Mouse (Mus musculus) macrophage (primary cell): ENCODE results near the gene L1cam. TPM values are rescaled to one million over a fixed set of nuclear protein-coding genes. Genes with fewer than 3 reads are reported as not detected.

Source experiments
- H3K27ac ChIP-seq: fragments of 350-480 bp; formaldehyde crosslinking; 2 replicates; pipeline ENCODE4 v1.9.0; 2021
- H3K36me3 ChIP-seq: fragments of 350-480 bp; formaldehyde crosslinking; 2 replicates; pipeline ENCODE4 v1.9.0; 2021; ENCODE audit errors: inconsistent target
- H3K4me3 ChIP-seq: fragments of 350-480 bp; formaldehyde crosslinking; 2 replicates; pipeline ENCODE4 v1.9.0; 2021; ENCODE audit errors: inconsistent target
- H3K79me2 ChIP-seq: fragments of 350-480 bp; formaldehyde crosslinking; 2 replicates; pipeline ENCODE4 v1.9.0; 2021; ENCODE audit errors: inconsistent target
- WGBS: methylation state at CpG from one replicate; pipeline ENCODE4 v1.1.7; 2026; ENCODE audit warnings: inconsistent platforms; ENCODE audit not compliant: missing documents; 5-methylcytosine and 5-hydroxymethylcytosine counted together
- polyA plus RNA-seq: library from polyadenylated mRNA; stranded (reverse); fragments of 250-400 nt; gene quantifications from 3 replicates; pipeline ENCODE4 v1.2.4, GENCODE M21; 2018; ENCODE audit warnings: inconsistent platforms
- total RNA-seq, 78 experiments: library from RNA; depleted of rRNA; stranded (reverse); fragments of 250-400 nt; gene quantifications; 1 replicate in 9 of 78; 2 replicates in 24 of 78; 3 replicates in 43 of 78; 4 replicates in 2 of 78; pipeline ENCODE4 v1.2.4; 2018; ENCODE audit warnings: inconsistent platforms in 56 of 78

The L1cam gene
- 10 to 100 TPM in 13 of 26 experiments, 1 to 10 TPM in 13; 3.5 to 20.7 (median 9.9) TPM for total RNA-seq (2018; cell fraction: chromatin; rRNA removed)
- 1 to 10 TPM in 13 of 26 experiments, under 1 TPM in 13; 0.35 to 2.1 (median 1.1) TPM for total RNA-seq (2018; cell fraction: cytosol; rRNA removed)
- total RNA-seq (2018; cell fraction: nucleus; rRNA removed): 10 to 100 TPM in 1 of 26 experiments, 1 to 10 TPM in 25; 2.7 to 10.5 (median 5.5) TPM
- polyA plus RNA-seq: 0.94 to 1.8 TPM (median 1.1 TPM) in 3 replicates

DNA sequence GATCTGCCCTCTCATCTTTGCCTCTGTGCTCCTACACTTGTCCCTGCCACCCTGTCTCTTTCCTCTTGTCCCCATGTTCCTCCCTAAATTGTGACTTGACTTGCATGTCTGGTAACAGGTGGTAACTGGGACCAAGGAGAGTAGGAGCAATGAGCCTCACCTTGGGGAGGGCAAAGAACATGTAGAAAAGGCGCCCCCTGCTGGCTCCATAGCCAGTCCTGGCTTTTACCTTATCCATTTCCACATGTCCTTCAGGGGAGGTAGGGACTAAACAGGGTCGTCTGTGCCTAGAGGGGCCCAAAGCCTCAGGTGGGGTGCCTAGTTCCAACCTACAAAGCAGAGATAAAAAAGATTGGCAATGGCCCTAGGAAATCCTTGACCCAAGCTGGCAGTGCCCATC lies at the start of gene L1cam:
TSS of gene L1cam (minus strand) at position 387 of the 400 bp plus-strand sequence.
- WGBS: 54% methylated on average over 2 of the region's 2 CpGs
- Histone ChIP-seq H3K27ac (no peak within 1 kb of the TSS), H3K36me3 (peaks cover 4% of the 10 kb centered on the region; the same call in 1 of the 2 replicates), H3K4me3 (no peak within 1 kb of the TSS), H3K79me2 (no peaks in the 10 kb centered on the region)

DNA sequence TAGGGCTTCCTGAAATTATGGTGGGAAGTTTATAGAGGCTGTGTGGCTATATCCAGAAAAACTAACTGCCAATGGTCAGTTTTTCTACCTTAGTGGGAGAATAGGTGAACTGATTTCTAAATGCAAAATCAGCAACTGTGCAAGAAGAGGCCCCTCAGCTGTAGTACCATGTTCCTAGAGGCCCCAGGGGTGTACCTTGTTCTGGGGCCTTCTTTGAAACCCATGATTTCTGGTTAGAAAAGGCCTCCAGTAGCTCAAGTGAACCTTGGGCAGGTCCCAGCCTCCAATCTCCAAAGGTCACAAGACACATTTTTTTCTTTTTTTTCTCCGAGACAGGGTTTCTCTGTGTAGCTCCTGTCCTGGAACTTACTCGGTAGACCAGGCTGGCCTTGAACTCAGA lies 46.4 kb upstream of the L1cam start:
- Histone ChIP-seq H3K27ac (no peak overlapping the region), H3K36me3 (peaks cover 30% of the 10 kb centered on the region), H3K79me2 (no peaks in the 10 kb centered on the region), H3K4me3 (no peak overlapping the region)
- no CpG with 5 or more reads among the region's 2 CpGs for WGBS

DNA sequence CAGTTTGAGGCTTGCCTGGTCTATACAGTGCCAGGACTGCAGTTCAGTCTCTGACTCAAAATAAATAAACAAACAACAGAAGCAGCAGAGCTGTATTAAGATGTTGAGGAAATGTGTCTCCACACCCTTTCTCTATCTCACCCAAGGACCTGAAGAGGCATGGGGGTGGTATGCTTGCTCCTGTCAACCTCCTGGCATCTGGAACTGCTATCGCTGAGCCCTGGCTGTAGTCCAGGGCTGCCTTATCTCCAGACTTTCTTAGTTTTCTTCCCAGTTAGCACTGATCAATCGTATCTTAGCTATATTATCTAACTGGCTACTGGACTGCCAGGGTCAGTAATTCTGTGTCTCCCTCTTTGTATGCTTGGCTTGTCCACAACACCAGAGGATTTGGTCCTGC lies 46.0 kb upstream of the L1cam start:
- Histone ChIP-seq H3K27ac (no peak overlapping the region), H3K36me3 (peaks cover 30% of the 10 kb centered on the region), H3K79me2 (no peaks in the 10 kb centered on the region), H3K4me3 (no peak overlapping the region)
- WGBS: 86% methylated on average over 2 of the region's 2 CpGs

DNA sequence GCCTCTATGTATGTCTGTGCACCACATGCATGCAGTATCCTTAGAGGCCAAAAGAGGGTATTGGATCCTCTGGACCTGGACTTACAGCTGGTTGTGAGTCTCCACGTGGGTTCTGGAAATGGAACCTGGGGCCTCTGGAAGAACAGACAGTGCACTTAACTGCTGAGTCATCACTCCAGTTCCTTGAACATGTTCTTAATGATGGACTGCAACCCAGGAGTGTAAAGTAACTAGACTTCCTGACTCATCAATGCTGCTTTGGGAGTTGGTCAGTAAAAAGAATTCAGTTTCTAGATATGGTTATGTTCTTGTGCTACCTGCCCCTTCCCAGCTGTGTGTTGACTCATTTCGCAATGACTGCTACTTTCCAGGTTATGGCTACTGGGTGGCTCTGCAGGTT lies 36.0 kb upstream of the L1cam start:
- 69% methylated on average over 2 of the region's 2 CpGs for WGBS
- H3K79me2 ChIP-seq: peaks cover 39% of the 10 kb centered on the region
- H3K4me3 ChIP-seq: no peak overlapping the region
- no peaks in the 10 kb centered on the region for H3K36me3 ChIP-seq
- H3K27ac ChIP-seq: no peak overlapping the region

DNA sequence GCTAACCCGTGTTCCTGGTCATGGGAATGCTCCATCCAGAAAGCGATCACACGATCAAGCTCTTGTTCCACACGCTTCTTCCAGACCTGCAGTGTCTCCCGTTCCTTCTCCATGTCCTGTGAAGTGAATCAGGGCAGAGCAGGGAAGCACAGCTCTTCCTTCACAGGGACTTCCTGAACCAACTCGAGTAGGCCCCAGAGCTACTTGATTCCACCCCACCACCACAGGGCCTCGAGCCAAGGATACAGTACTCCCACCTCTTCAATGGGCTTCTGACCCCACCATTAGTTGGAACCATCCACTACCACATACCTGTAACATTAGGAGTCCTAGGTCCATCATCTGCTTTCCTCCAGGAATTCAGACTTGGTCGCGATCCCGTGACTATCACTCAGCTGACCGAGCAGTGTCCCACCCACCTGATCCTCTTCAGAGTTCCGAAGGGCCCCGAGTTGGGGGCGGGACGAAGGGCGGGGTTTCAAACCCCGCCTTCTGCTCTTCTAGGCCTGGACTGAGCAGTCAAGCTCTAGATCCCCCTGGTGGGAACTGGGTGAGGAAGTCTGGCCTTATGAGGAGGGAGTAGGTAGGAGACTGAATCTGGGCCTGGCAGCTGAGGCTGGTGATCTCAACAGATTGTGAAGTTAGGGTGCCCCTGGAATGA lies 34.6 kb upstream of the L1cam start, which contains the start of gene Renbp:
TSS of gene Renbp (minus strand) at position 449 of the 661 bp plus-strand sequence.
- Histone ChIP-seq H3K27ac (peak within 1 kb of the TSS; percentile 79), H3K79me2 (peaks cover 39% of the 10 kb centered on the region), H3K36me3 (no peaks in the 10 kb centered on the region), H3K4me3 (peak within 1 kb of the TSS; percentile 58)
- 50% methylated on average over 17 of the region's 17 CpGs for WGBS

DNA sequence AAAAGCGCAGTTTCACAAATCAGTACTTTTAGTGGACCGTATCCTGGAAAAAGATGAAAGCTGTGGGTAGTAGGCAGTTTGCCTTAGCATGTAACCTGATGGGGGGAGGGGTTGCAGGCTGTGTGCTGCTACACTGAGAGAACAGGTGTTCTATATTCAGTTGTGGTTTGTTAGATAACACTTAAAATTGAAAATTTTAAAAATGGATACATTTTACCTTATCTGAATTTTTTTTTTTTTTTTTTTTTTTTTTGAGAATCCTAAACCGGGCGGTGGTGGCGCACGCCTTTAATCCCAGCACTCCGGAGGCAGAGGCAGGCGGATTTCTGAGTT lies 26.6 kb upstream of the L1cam start:
- Histone ChIP-seq H3K79me2 (peaks cover 7% of the 10 kb centered on the region; the same call in 1 of the 2 replicates), H3K27ac (no peak overlapping the region), H3K4me3 (no peak overlapping the region), H3K36me3 (no peaks in the 10 kb centered on the region)
- WGBS: 66% methylated on average over 3 of the region's 8 CpGs

DNA sequence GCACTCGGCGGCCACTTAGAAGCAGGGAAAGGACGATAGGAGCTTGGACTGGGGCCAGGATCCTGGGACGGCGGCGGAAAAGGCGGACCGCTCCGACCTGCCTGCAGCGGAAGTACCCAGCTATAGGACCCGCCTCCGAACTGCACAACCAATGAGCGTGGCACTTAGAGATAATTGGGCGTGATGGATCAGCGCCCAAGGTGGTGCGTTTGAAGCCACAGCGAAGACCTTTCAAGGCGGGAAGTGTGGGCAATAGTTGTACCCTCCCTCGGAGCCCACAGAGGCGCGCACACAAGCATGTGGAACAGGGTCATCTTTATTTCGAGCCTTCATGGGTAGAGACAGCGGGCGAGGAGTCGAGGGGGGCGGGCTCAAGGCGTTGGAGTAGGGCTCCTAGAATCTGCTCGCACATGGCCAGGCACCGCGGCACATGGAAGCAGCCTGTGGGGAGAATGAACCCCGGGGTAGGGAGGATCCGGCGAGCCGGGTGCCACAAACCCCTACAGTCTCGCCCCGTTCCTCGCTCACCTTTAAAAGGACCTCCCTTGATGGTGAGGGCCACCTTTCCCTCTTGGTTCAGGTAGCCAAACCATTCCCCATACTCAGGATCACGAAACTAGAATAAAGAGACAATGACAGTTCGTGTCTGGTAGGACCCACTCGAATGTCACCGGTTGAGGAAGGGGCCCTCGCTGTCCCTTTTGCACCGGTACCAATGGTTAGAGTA lies 26.1 kb upstream of the L1cam start, which contains the start of the genes Arhgap4 and Naa10:
TSS of gene Arhgap4 (minus strand) at position 48 of the 727 bp plus-strand sequence.
TSS of gene Naa10 (minus strand) at position 122 of the 727 bp plus-strand sequence.
- peak within 1 kb of the TSS; percentile 44 for H3K27ac ChIP-seq
- WGBS: 20% methylated on average over 37 of the region's 43 CpGs
- peaks cover 2% of the 10 kb centered on the region; the same call in 1 of the 2 replicates for H3K79me2 ChIP-seq

DNA sequence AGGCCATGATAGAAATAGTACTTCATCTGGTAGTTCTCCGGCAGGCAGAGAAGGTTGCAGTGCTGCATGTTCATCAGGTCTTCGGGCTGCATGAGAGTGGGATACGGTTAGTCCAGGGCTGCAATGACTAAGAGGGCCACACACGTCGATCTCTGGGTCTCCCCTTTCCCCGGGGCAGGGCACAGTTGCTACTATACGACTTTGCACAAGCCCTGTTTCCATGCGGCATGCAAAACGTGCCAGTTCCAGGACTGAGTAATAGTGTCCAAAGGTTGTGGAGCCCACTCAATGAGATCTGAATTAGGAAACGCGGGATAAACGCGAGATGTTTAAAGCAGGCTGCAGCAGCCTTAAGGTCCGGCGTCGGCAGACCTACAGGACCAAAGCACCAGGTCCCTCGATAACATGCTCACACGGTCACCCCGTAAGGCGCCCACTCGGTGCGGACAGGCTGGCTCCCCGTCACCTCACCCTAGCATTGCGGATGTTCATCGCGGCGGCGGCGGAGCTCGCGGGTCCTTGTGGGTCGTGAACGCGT lies 25.4 kb upstream of the L1cam start:
- H3K36me3 ChIP-seq: no peaks in the 10 kb centered on the region
- peak overlapping the region; percentile 44 for H3K27ac ChIP-seq
- H3K4me3 ChIP-seq: peak overlapping the region; percentile 44
- H3K79me2 ChIP-seq: no peaks in the 10 kb centered on the region; the same call in 1 of the 2 replicates
- 34% methylated on average over 16 of the region's 34 CpGs for WGBS

More for the DNA sequence above, 26.1 kb upstream of the L1cam start, which contains the start of the genes Arhgap4 and Naa10:
- Histone ChIP-seq H3K36me3 (no peaks in the 10 kb centered on the region), H3K4me3 (peak within 1 kb of the TSS; percentile 44)

DNA sequence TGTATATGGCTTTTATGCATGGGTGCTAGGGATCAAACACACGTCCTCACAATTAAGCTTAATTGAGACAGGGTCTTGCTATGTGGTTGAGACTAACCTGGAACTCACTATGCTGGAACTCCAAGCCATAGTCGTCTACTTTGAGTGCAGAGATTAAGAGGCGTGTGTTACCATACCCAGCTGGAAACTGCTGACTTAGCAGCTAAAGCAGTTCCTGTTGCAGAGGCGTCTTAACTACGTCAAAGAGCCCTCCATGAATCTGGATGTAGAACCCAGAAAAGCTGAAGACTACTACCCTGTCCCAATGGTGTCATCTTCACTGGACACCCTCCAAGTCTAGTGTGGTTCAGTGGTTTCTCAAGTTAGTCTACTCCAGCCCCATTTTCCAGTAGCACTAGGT lies 22.7 kb upstream of the L1cam start:
- Histone ChIP-seq H3K4me3 (no peak overlapping the region), H3K36me3 (no peaks in the 10 kb centered on the region), H3K27ac (no peak overlapping the region), H3K79me2 (no peaks in the 10 kb centered on the region)
- WGBS: 69% methylated on average over 5 of the region's 5 CpGs

DNA sequence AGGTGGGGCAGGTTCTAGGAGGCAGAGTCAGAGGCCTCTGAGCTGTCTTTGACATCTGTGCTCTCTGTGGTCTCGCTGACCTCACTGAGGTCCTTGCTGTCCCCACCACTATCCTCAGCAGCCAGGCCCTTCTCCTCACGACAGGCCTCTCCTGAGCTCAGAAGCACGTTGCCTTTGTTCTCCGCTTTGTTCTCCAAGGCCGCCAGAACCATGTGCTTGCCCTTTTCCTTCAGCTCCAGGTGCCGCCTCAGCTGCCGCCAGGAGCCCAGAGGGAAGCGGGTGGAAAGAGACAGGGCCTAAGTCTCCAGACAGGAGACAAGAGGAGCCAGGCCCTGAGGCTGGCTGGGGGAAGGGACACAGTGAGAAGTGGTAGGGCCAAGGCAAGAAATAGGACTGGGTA lies 21.0 kb upstream of the L1cam start:
- WGBS: 81% methylated on average over 7 of the region's 8 CpGs
- H3K36me3 ChIP-seq: no peaks in the 10 kb centered on the region
- no peaks in the 10 kb centered on the region for H3K79me2 ChIP-seq
- no peak overlapping the region for H3K27ac ChIP-seq
- no peak overlapping the region for H3K4me3 ChIP-seq

DNA sequence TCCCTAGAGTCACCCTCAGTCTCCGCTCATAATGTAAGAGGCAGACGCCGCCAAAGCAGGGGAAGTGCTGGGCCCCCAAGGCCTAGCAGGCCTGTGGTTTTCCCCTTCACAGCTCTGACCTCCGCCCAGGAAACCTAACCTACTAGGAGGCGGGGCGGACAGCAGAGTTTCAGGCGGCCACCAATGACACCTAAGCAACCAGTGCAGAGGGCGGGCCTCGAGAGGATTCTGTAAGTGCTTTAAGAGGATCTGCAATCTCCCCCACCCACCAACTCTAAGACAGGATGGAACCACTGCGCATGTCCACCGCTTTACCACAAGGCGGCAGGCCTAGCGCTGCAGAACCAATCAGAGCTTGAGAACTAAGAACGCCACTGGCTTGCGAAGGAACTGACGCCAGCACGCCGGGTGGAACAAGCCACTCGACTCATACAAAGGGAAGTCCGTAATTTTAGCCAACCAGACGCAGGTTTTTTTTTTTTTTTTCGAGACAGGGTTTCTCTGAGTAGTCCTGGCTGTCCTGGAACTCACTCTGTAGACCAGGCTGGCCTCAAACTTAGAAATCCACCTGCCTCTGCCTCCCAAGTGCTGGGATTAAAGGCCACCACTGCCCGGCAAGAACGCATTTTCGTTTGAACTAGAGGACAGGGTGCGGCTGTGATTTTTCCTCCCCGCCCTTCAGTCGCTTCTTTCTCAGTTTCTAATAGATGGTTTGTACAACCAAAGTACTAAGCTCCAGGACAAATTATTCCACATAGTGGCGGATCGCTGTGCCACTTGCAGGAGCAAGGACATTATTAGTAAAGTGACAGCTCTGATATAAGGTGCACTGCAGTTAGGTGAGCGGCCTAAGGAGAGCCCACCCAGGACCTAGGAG lies 19.2 kb upstream of the L1cam start:
- no peaks in the 10 kb centered on the region for H3K36me3 ChIP-seq
- WGBS: 29% methylated on average over 28 of the region's 31 CpGs

DNA sequence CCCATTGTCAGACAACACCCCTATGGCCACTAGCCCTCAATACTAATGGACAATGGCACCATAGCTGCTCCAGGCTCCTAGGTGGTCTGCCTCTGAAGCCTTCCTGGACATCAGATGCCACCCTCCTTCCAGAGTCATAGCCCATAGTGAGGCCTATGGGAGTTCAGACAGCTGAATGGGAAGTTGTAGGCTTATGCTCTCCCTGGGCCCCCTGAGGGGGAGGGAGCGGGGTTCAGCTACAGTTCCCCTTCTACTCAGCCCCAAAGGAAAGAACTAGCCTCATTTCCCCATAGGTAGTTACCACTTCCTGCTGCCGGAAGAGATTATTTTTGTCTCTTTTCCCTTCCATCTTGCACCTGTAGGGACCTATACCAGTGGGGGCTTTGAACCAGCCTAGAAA lies 15.7 kb upstream of the L1cam start:
- WGBS: 44% methylated on average over 2 of the region's 2 CpGs
- Histone ChIP-seq H3K27ac (peak overlapping the region; percentile 67), H3K36me3 (no peaks in the 10 kb centered on the region), H3K4me3 (no peak overlapping the region), H3K79me2 (peaks cover 32% of the 10 kb centered on the region)

More for the DNA sequence above, 19.2 kb upstream of the L1cam start:
- H3K79me2 ChIP-seq: no peaks in the 10 kb centered on the region
- peak overlapping the region; percentile 68 for H3K27ac ChIP-seq
- H3K4me3 ChIP-seq: peak overlapping the region; percentile 7; the same call in 1 of the 2 replicates

DNA sequence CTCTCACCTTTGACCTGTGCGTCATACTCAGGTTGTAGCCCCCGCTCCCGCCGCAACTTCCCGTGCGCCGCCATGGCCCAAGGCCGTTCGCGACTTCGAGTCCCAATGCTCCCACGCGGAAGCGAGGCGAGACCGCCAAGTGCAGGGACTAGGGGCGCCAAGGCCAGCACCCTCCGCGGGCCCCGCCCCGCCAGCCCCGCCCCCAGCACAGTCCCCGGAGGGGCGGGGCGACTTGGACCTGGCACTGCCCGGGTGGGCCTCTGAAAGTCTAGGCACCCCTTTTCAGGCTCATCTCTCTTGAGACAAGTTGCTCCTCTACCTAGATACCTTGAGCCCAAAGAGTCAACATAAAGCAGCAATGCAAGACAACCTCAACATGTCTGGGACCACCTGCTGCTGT lies 15.3 kb upstream of the L1cam start:
- H3K27ac ChIP-seq: peak overlapping the region; percentile 84
- H3K4me3 ChIP-seq: peak overlapping the region; percentile 47
- peaks cover 37% of the 10 kb centered on the region for H3K79me2 ChIP-seq
- H3K36me3 ChIP-seq: no peaks in the 10 kb centered on the region
- WGBS: 20% methylated on average over 18 of the region's 26 CpGs

DNA sequence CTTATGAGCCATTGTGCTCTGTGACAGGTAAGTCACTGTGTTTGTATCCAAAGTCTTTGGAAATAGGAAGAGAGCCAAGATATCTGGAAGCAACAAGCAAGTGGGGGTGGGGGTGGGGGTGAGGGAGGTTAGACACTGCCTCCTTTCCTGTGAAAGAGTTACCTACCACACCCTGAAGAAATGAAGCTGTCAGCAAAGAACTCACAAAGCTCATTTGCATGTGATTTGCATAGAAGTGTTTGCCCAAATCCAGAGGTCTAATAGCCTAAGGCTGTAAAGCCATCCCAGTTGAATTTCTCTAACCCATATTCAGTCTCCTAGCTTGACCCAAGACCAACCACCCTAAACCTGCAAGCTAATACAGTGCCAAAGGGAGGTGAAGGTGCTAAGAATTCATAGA lies 14.5 kb upstream of the L1cam start:
- H3K4me3 ChIP-seq: peak overlapping the region; percentile 47
- H3K79me2 ChIP-seq: peaks cover 44% of the 10 kb centered on the region
- H3K36me3 ChIP-seq: no peaks in the 10 kb centered on the region
- peak overlapping the region; percentile 84 for H3K27ac ChIP-seq
